Mouse (Mus musculus): ENCODE data around the gene Amh. TPM values are rescaled to one million over a fixed set of nuclear protein-coding genes. Genes with fewer than 3 reads are reported as not detected.

Amh gene
- polyA plus RNA-seq (2021; fragmentation: Nextera tagmentation): 0.16 TPM in 1 of 2 replicates, not detected in the other
- long read RNA-seq, experiment 1: 0 reads
- long read RNA-seq, experiment 2: 0 reads

DNA sequence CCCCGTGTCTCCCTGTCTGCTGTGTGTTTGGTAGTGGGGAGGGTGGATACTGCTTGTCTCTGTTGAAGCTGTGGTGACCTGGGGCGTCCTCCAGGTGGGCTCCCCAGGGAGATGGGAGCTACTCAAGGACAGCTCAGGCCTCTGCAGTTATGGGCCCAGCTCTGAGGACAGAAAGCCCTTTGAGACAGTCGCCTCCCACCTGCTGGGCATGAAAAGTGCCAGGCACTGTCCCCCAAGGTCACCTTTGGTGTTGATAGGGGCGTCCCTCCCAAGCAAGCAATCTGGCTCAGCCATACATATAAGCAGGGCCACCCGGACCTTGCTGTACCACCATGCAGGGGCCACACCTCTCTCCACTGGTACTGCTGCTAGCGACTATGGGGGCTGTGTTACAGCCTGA lies at the start of gene Amh:
Amh (plus strand) TSS at position 328 of the 400 bp plus-strand sequence.

GRCm38 (mm10) chr10:80798150-80799006 lies 6.7 kb upstream of the Amh start, which contains the start of the genes Sf3a2 and Plekhj1:
Sf3a2 (plus strand) TSS chr10:80798198.
Plekhj1 (minus strand) TSS chr10:80798626.

GRCm38 (mm10) chr10:80813366-80813765 lies 8.3 kb downstream of the Amh start, which contains the start of gene Jsrp1:
Jsrp1 (minus strand) TSS chr10:80813498.

DNA sequence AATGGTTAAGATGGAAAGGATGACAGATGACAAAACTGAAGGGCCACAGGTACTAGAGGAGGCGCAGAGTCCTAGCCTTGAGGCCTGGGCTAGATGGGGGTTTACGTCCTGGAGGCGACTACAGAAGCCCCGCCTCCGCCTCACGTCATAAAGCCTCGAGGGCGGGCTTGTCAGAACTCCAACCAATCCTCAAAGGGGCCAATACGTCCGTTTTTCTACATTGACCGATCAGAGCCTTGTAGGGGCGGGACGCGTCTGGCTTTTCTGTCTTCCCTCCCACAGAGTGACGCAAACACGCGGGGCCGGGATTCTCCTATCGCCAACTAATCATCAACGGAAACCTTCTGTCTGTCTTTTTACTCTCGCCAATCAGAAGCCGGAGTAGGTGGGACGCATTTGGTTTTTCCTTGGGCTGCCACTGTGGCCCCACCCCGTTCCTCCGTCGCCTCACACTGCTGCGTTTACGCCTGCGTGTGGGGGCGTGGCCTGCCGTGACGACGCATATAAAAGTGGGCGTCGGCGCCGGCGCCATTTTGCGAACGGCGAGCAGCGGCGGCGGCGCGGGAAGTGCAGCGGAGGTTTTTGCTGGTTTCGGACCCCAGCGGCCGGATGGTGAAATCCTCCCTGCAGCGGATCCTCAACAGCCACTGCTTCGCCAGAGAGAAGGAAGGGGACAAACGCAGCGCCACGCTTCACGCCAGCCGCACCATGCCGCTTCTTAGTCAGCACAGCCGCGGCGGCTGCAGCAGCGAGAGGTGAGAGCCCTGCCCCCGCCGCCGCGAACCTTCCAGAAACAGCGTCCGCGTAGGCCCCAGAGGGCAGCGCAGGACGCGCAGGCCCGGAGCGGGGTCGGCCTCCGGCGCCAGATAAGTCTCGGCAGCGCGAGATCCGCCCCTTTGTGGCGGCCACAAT lies 21.4 kb downstream of the Amh start, which contains the start of gene Oaz1:
Oaz1 (plus strand) TSS at position 506 of the 912 bp plus-strand sequence.

GRCm38 (mm10) chr10:80843931-80844547 lies 39.0 kb downstream of the Amh start, which contains the start of gene Lingo3:
Lingo3 (minus strand) TSS chr10:80844039.

DNA sequence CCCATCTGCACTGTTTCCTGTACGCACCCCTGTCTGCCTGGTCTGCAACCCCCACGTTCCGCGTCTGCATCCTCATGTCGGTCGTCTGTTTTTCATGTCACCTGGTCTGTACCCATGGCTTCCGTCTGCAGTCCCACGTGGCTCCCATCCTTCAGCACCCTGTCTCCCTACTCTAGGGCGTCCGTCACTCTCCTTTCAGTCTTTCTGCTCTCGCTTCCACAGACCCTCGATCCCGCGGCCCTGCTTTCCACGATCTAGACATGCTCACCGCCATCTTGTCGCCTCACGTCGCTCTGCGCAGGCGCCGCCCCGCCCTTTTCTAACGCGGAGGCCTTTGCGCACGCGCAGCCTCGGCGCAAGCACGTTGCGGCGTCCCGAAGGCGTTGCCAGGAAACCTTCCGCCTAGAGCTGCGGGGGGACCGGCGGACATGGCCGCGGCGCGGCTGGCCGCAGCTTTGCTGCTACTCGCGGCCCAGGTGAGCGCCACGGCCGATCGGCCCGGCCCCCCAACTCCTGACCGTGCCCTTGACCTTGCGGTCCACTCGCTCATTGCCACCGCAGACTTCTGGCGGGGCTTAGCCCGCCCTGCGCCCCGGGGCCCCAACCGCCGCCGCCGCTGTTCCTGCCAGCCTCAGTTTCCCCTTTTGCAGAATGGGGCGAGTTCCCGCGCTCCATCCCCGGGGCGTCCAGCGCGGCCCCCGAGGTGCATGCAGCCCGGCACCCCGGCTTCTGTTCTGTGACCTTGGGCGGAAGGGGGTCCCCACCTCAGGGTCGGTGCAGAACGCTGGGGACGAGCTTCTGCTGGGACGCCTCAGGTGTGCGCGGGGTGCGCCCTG lies 50.1 kb downstream of the Amh start, which contains the start of the genes Lsm7 and Sppl2b:
Lsm7 (minus strand) TSS at position 297 of the 836 bp plus-strand sequence.
Sppl2b (plus strand) TSS at position 363 of the 836 bp plus-strand sequence.

Other genes starting within 250 kb of the Amh start
- gene Rexo1, start 243.7 kb upstream of the Amh start, polyA plus RNA-seq (2021; fragmentation: Nextera tagmentation): 16.6 and 17.7 TPM in 2 replicates
- 10.4 and 18.6 TPM in 2 replicates for gene Klf16, start 227.9 kb upstream of the Amh start, polyA plus RNA-seq (2021; fragmentation: Nextera tagmentation)
- 73.4 and 155 TPM in 2 replicates for gene Abhd17a, start 214.9 kb upstream of the Amh start, polyA plus RNA-seq (2021; fragmentation: Nextera tagmentation)
- 85.6 and 95.7 TPM in 2 replicates for gene Scamp4, start 202.4 kb upstream of the Amh start, polyA plus RNA-seq (2021; fragmentation: Nextera tagmentation)
- gene Adat3, start 202.4 kb upstream of the Amh start, polyA plus RNA-seq (2021; fragmentation: Nextera tagmentation): 2.4 and 2.9 TPM in 2 replicates
- 0.10 and 0.25 TPM in 2 replicates for gene Gm49322, start 199.2 kb upstream of the Amh start, polyA plus RNA-seq (2021; fragmentation: Nextera tagmentation)
- gene Csnk1g2, start 182.4 kb upstream of the Amh start, polyA plus RNA-seq (2021; fragmentation: Nextera tagmentation): 27.8 and 30.7 TPM in 2 replicates
- 23.3 and 91.7 TPM in 2 replicates for gene Btbd2, start 148.2 kb upstream of the Amh start, polyA plus RNA-seq (2021; fragmentation: Nextera tagmentation)
- 4.0 and 9.1 TPM in 2 replicates for gene Mknk2, start 127.1 kb upstream of the Amh start, polyA plus RNA-seq (2021; fragmentation: Nextera tagmentation)
- 8.4 and 9.9 TPM in 2 replicates for gene Mob3a, start 103.3 kb upstream of the Amh start, polyA plus RNA-seq (2021; fragmentation: Nextera tagmentation)
- 49.5 and 65.0 TPM in 2 replicates for gene Izumo4, start 103.1 kb upstream of the Amh start, polyA plus RNA-seq (2021; fragmentation: Nextera tagmentation)
- gene Ap3d1, start 63.0 kb upstream of the Amh start, polyA plus RNA-seq (2021; fragmentation: Nextera tagmentation): 44.4 and 48.6 TPM in 2 replicates
- gene Dot1l, start 50.0 kb upstream of the Amh start, polyA plus RNA-seq (2021; fragmentation: Nextera tagmentation): 1.6 and 2.7 TPM in 2 replicates
- gene Sf3a2, start 7.0 kb upstream of the Amh start, polyA plus RNA-seq (2021; fragmentation: Nextera tagmentation): 5.5 and 41.9 TPM in 2 replicates
- 92.8 and 104 TPM in 2 replicates for gene Plekhj1, start 6.6 kb upstream of the Amh start, polyA plus RNA-seq (2021; fragmentation: Nextera tagmentation)
- 13.2 and 15.5 TPM in 2 replicates for gene Jsrp1, start 8.3 kb downstream of the Amh start, polyA plus RNA-seq (2021; fragmentation: Nextera tagmentation)
- 2,247 and 2,738 TPM in 2 replicates for gene Oaz1, start 21.4 kb downstream of the Amh start, polyA plus RNA-seq (2021; fragmentation: Nextera tagmentation)
- gene Lingo3, start 38.8 kb downstream of the Amh start, polyA plus RNA-seq (2021; fragmentation: Nextera tagmentation): 22.3 and 23.9 TPM in 2 replicates
- gene Lsm7, start 50.0 kb downstream of the Amh start, polyA plus RNA-seq (2021; fragmentation: Nextera tagmentation): 357 and 416 TPM in 2 replicates
- gene Sppl2b, start 50.0 kb downstream of the Amh start, polyA plus RNA-seq (2021; fragmentation: Nextera tagmentation): 17.6 and 18.7 TPM in 2 replicates
- 0.20 and 0.21 TPM in 2 replicates for gene Tmprss9, start 66.6 kb downstream of the Amh start, polyA plus RNA-seq (2021; fragmentation: Nextera tagmentation)
- gene Timm13, start 95.7 kb downstream of the Amh start, polyA plus RNA-seq (2021; fragmentation: Nextera tagmentation): 532 and 700 TPM in 2 replicates
- 4.0 and 4.5 TPM in 2 replicates for gene Lmnb2, start 113.0 kb downstream of the Amh start, polyA plus RNA-seq (2021; fragmentation: Nextera tagmentation)
- 18.5 and 19.5 TPM in 2 replicates for gene Gadd45b, start 124.8 kb downstream of the Amh start, polyA plus RNA-seq (2021; fragmentation: Nextera tagmentation)
- 51.0 and 79.6 TPM in 2 replicates for gene Gng7, start 209.7 kb downstream of the Amh start, polyA plus RNA-seq (2021; fragmentation: Nextera tagmentation)
- 37.8 and 61.2 TPM in 2 replicates for gene Diras1, start 220.4 kb downstream of the Amh start, polyA plus RNA-seq (2021; fragmentation: Nextera tagmentation)
- gene Slc39a3, start 232.2 kb downstream of the Amh start, polyA plus RNA-seq (2021; fragmentation: Nextera tagmentation): 31.5 and 39.4 TPM in 2 replicates